Mouse (Mus musculus): ENCODE measurements around the gene Man1a. TPM values are rescaled to one million over a fixed set of nuclear protein-coding genes. Genes with fewer than 3 reads are reported as not detected.
A peak's percentile ranks its signal among the peaks of the same experiment; 100 is the strongest.

The Man1a gene
- polyA plus RNA-seq, 1 experiment from 2014 or later: 5.8 TPM

DNA sequence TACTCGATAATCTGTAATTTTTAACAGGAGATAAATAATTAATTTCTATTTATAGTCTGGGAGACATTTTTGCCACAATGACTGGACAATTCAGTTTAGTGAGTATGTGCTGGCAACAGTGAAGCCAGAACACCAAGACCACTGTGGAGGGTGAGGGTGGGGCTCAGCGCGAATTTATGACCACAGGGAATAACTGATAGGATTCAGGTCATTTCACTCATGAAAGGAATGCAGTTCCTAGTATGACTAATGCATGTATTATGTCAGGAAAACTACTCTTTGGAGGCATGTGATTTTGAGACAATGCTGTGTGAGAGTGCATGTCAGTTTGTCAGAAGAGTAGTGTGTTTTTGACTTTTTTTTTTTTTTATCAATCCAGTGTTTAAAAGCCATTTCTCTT, 10.9 kb upstream of the Man1a start:
- no peaks in the 10 kb centered on the region for H3K27me3 ChIP-seq (ENCODE audit: control insufficient read depth, insufficient read depth, low read length)

DNA sequence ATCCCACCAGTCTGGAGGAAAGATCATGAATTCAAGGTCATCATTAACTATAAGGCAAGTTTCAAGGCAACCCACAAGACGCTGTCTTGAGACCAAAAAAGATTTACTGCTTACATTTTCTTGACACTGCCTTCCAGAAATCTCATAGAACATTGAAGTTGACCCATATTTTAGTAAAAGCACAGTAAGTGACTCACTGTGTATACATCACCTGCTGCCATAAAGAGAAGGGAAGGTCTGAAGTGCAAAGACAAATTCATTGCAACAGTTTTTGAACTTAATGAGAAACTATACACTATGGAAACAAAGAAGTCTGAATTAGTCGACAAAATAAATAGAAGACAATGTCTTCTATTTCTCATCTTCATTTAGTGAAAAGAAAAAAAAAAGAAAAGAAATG, 8.7 kb upstream of the Man1a start:
- 89% methylated on average over 2 of the region's 2 CpGs for WGBS
- no peak for ATAC-seq (ENCODE audit: low FRiP score, low TSS enrichment)
- DNase-seq: no peak
- Histone ChIP-seq H3K27me3 (ENCODE audit: control insufficient read depth, insufficient read depth, low read length) (no peaks in the 10 kb centered on the region), H3K36me3 (ENCODE audit: control insufficient read depth, insufficient read depth, low read length) (no peaks in the 10 kb centered on the region), H3K27ac (replicated peaks; ENCODE audit: low read depth, low read length) (no peak overlapping the region), H3K4me1 (ENCODE audit: control insufficient read depth, insufficient read depth, low read length) (no peaks in the 10 kb centered on the region), H3K9ac (replicated peaks; ENCODE audit: low read length) (no peak overlapping the region), H3K4me2 (ENCODE audit: low read length) (no peak overlapping the region), H3K9me3 (ENCODE audit: control insufficient read depth, low read length) (no peaks in the 10 kb centered on the region), H3K4me3 (replicated peaks; ENCODE audit: low read depth, low read length) (no peak overlapping the region)

More for the DNA sequence above, 10.9 kb upstream of the Man1a start:
- ATAC-seq (ENCODE audit: low FRiP score, low TSS enrichment): no peak
- Histone ChIP-seq H3K4me2 (ENCODE audit: low read length) (no peak overlapping the region), H3K4me1 (ENCODE audit: control insufficient read depth, insufficient read depth, low read length) (no peaks in the 10 kb centered on the region), H3K9ac (replicated peaks; ENCODE audit: low read length) (no peak overlapping the region), H3K9me3 (ENCODE audit: control insufficient read depth, low read length) (no peaks in the 10 kb centered on the region), H3K36me3 (ENCODE audit: control insufficient read depth, insufficient read depth, low read length) (no peaks in the 10 kb centered on the region), H3K4me3 (replicated peaks; ENCODE audit: low read depth, low read length) (no peak overlapping the region), H3K27ac (replicated peaks; ENCODE audit: low read depth, low read length) (no peak overlapping the region)
- 93% methylated on average over 3 of the region's 3 CpGs for WGBS
- no peak for DNase-seq

DNA sequence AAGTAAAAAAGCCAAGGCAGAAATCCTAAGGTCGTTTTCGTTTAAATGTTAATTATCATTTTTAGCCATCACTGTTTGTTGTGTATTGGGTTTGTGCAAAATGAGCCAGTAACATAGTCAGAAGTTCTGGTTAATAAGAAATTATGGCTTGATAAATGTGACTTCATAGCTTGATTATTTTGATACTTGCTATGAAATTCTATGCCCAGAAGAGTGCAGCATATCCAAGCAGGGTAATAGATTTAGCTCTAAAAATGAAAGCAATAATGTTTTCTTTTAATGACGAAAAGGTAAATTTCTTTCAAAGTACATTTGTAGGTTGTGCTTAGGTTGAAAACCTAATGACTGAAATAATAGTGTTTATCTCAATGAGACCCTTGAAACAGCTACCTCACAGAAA, 596 bp upstream of the Man1a start:
- no peak overlapping the region for H3K27ac ChIP-seq (replicated peaks; ENCODE audit: low read depth, low read length)
- 0 out of 2 replicates have a peak, but pooled peaks cover 3% of the 10 kb centered on the region for H3K4me1 ChIP-seq (ENCODE audit: control insufficient read depth, insufficient read depth, low read length)
- no peak for ATAC-seq (ENCODE audit: low FRiP score, low TSS enrichment)
- 66% methylated on average over 3 of the region's 3 CpGs for WGBS
- no peak overlapping the region for H3K4me3 ChIP-seq (replicated peaks; ENCODE audit: low read depth, low read length)
- DNase-seq: no peak
- no peak overlapping the region for H3K4me2 ChIP-seq (ENCODE audit: low read length)
- no peaks in the 10 kb centered on the region for H3K36me3 ChIP-seq (ENCODE audit: control insufficient read depth, insufficient read depth, low read length)
- H3K27me3 ChIP-seq (ENCODE audit: control insufficient read depth, insufficient read depth, low read length): peaks cover 9% of the 10 kb centered on the region; the same call in 1 of the 2 replicates
- H3K9me3 ChIP-seq (ENCODE audit: control insufficient read depth, low read length): no peaks in the 10 kb centered on the region
- no peak overlapping the region for H3K9ac ChIP-seq (replicated peaks; ENCODE audit: low read length)

DNA sequence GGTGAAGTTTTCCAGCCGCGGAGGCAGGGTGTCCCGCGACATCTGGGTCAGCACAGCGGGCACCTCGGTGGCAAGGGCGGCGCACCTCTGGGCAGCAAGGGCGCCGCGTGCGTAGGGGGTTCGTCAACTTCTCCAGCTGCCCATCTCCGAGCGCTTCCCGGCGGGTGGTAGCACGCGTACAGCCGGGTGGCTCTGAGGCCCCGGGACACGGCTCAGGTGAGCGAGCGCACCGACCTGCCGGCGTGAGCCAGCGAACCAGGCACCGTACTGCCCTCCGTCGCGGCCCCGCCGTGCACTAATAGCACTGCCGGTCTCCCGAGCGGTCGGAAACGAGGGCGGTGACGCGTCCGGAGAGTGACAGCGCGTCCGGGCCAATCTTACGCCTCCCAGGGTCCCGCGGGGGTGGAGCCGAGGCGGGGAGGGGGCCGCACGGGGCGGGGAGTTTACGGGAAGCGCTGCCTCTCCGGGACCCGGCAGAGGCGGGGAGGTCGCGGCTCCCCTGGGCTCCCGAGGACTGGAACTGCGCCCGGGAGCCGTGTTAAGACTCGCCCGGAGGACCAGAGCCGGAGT, 883 bp downstream of the Man1a start:
- DNase-seq (peak; percentile 94), ATAC-seq (ENCODE audit: low FRiP score, low TSS enrichment) (peak; percentile 95)
- H3K36me3 ChIP-seq (ENCODE audit: control insufficient read depth, insufficient read depth, low read length): no peaks in the 10 kb centered on the region
- H3K9me3 ChIP-seq (ENCODE audit: control insufficient read depth, low read length): no peaks in the 10 kb centered on the region
- WGBS: under 1% methylated on average over 66 of the region's 68 CpGs
- peak overlapping the region; percentile 99 for H3K4me2 ChIP-seq (ENCODE audit: low read length)
- H3K9ac ChIP-seq (replicated peaks; ENCODE audit: low read length): peak overlapping the region; percentile 64
- H3K4me1 ChIP-seq (ENCODE audit: control insufficient read depth, insufficient read depth, low read length): 0 out of 2 replicates have a peak, but pooled peaks cover 3% of the 10 kb centered on the region
- no peak overlapping the region for H3K27ac ChIP-seq (replicated peaks; ENCODE audit: low read depth, low read length)
- peak overlapping the region; percentile 77 for H3K4me3 ChIP-seq (replicated peaks; ENCODE audit: low read depth, low read length)
- peaks cover 9% of the 10 kb centered on the region; the same call in 1 of the 2 replicates for H3K27me3 ChIP-seq (ENCODE audit: control insufficient read depth, insufficient read depth, low read length)

DNA sequence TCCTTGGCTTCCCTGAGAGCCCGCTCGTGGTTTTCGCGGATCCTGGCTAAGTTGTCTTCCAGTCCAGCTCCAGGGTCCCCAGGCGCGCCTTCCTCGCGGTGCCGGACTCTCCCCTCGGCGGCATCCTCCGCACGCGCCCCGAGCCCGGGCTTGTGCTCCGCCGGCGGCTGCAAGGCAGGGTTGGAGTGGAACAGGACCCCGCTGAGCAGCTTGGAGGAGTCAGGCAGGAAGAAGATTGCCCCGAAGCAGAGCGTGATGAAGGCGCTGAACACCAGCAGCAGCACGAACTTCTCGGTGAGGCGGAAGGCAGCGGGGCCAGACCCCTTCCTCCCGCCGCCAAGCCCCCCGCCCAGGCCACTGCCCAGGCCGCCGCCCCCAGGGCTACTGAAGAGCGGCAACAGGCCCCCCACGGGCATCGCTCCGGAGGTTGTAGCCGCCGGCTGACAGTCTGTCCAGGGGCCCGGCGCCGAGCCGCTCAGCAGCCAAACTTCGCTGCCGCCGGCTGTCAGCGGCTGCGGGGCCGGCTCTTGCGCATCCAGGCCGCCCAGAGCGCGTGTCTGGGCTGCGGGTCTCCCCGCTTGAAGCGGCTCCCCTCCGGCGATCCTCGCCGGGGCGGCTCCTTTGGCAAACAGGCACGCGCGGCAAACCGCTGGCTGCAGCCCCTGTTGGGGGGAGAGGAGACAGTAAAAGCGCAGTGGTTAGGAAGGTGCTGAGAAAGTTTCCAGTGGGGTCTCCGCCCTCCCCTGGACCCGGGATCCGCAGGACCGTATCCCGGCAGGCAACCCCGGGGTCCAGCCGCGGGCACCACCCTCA, 1.6 kb downstream of the Man1a start:
- under 1% methylated on average over 73 of the region's 73 CpGs for WGBS
- DNase-seq (peak; percentile 75), ATAC-seq (ENCODE audit: low FRiP score, low TSS enrichment) (peak; percentile 62)
- Histone ChIP-seq H3K36me3 (ENCODE audit: control insufficient read depth, insufficient read depth, low read length) (no peaks in the 10 kb centered on the region), H3K4me2 (ENCODE audit: low read length) (peak overlapping the region; percentile 99), H3K4me3 (replicated peaks; ENCODE audit: low read depth, low read length) (peak overlapping the region; percentile 77), H3K27ac (replicated peaks; ENCODE audit: low read depth, low read length) (peak overlapping the region; percentile 37; the same call in 1 of the 2 replicates), H3K27me3 (ENCODE audit: control insufficient read depth, insufficient read depth, low read length) (peaks cover 9% of the 10 kb centered on the region; the same call in 1 of the 2 replicates), H3K4me1 (ENCODE audit: control insufficient read depth, insufficient read depth, low read length) (0 out of 2 replicates have a peak, but pooled peaks cover 3% of the 10 kb centered on the region), H3K9ac (replicated peaks; ENCODE audit: low read length) (peak overlapping the region; percentile 64), H3K9me3 (ENCODE audit: control insufficient read depth, low read length) (no peaks in the 10 kb centered on the region)

DNA sequence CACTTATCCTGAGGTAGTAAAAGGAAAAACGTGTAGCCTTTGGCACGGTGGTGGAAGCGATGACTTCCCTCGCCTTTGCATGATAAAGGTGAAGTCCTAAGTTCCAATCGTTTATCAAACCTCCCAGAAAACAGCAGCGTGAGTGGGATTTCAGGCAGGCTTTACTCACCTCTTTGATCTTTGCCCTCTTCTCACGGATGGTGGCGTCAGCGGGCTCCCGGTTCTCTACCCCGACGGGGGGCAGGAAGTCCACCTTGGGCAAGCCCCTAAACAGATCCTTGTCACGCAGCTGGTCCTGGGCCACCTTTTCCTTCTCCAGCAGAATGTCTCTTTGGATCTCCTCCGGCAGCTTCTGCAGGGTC, 2.2 kb downstream of the Man1a start:
- H3K4me1 ChIP-seq (ENCODE audit: control insufficient read depth, insufficient read depth, low read length): 0 out of 2 replicates have a peak, but pooled peaks cover 3% of the 10 kb centered on the region
- ATAC-seq (ENCODE audit: low FRiP score, low TSS enrichment) (no peak; the same call in 1 of the 2 replicates), DNase-seq (no peak)
- H3K27me3 ChIP-seq (ENCODE audit: control insufficient read depth, insufficient read depth, low read length): peaks cover 9% of the 10 kb centered on the region; the same call in 1 of the 2 replicates
- no peaks in the 10 kb centered on the region for H3K9me3 ChIP-seq (ENCODE audit: control insufficient read depth, low read length)
- WGBS: 2% methylated on average over 14 of the region's 14 CpGs
- H3K36me3 ChIP-seq (ENCODE audit: control insufficient read depth, insufficient read depth, low read length): no peaks in the 10 kb centered on the region
- H3K4me3 ChIP-seq (replicated peaks; ENCODE audit: low read depth, low read length): peak overlapping the region; percentile 77
- peak overlapping the region; percentile 64 for H3K9ac ChIP-seq (replicated peaks; ENCODE audit: low read length)
- peak overlapping the region; percentile 99 for H3K4me2 ChIP-seq (ENCODE audit: low read length)
- H3K27ac ChIP-seq (replicated peaks; ENCODE audit: low read depth, low read length): peak overlapping the region; percentile 37; the same call in 1 of the 2 replicates

DNA sequence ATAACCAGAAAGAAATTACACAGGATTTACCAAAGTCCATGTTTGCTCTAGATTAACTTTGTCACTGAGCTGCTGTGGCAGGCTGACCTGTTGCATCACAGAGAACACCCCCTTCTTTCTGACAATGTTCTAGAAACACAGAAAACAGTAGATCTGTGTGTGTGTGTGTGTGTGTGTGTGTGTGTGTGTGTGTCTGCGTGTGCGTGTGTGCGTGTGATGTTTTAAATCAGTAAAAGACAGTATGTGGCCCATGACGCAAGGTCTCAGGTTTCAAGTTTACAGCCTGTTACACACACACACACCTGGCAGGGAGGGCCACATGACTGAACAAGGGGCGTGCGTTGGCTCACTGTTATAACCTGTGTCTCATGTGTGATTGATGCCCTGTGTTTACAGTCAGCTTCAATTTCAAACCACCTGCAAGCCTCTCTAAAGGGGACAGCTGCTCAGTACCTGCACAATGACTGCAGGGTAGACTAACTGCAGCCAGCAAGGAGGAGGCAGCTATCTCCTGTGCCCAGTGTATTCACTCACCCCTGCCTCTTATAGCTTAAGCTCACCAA, 2.7 kb downstream of the Man1a start:
- no peak for DNase-seq
- ATAC-seq (ENCODE audit: low FRiP score, low TSS enrichment): no peak
- Histone ChIP-seq H3K27me3 (ENCODE audit: control insufficient read depth, insufficient read depth, low read length) (peaks cover 9% of the 10 kb centered on the region; the same call in 1 of the 2 replicates), H3K4me2 (ENCODE audit: low read length) (peak overlapping the region; percentile 99), H3K4me3 (replicated peaks; ENCODE audit: low read depth, low read length) (peak overlapping the region; percentile 77), H3K36me3 (ENCODE audit: control insufficient read depth, insufficient read depth, low read length) (no peaks in the 10 kb centered on the region), H3K4me1 (ENCODE audit: control insufficient read depth, insufficient read depth, low read length) (0 out of 2 replicates have a peak, but pooled peaks cover 3% of the 10 kb centered on the region), H3K9me3 (ENCODE audit: control insufficient read depth, low read length) (no peaks in the 10 kb centered on the region), H3K9ac (replicated peaks; ENCODE audit: low read length) (peak overlapping the region; percentile 64), H3K27ac (replicated peaks; ENCODE audit: low read depth, low read length) (no peak overlapping the region)
- 77% methylated on average over 6 of the region's 6 CpGs for WGBS

DNA sequence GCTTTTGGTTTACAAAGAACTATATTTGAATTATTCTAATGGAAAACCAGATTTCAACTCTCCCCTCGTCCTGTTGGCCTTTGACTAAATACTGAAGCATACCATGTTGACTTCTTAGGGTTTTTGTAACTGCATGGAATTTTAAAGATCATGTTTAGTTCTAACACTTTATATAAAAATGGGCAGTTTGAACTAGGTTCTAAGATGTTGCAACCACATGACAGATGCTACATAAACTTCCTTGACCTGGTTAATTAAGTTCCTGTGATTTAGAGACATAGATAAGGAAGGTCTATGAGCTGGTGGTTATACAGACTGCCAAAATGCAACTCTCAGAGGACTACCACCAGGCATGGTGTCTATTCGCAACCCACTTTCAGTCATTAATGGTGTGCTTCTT, 4.1 kb downstream of the Man1a start:
- ATAC-seq (ENCODE audit: low FRiP score, low TSS enrichment): no peak
- WGBS: 95% methylated on average over 2 of the region's 2 CpGs
- Histone ChIP-seq H3K4me2 (ENCODE audit: low read length) (peak overlapping the region; percentile 99), H3K36me3 (ENCODE audit: control insufficient read depth, insufficient read depth, low read length) (no peaks in the 10 kb centered on the region), H3K9ac (replicated peaks; ENCODE audit: low read length) (no peak overlapping the region), H3K4me1 (ENCODE audit: control insufficient read depth, insufficient read depth, low read length) (0 out of 2 replicates have a peak, but pooled peaks cover 3% of the 10 kb centered on the region), H3K27me3 (ENCODE audit: control insufficient read depth, insufficient read depth, low read length) (peaks cover 5% of the 10 kb centered on the region; the same call in 1 of the 2 replicates), H3K27ac (replicated peaks; ENCODE audit: low read depth, low read length) (no peak overlapping the region), H3K9me3 (ENCODE audit: control insufficient read depth, low read length) (no peaks in the 10 kb centered on the region), H3K4me3 (replicated peaks; ENCODE audit: low read depth, low read length) (peak overlapping the region; percentile 77; the same call in 1 of the 2 replicates)
- no peak for DNase-seq

Data from midbrain, embryonic 14.5 days (tissue).